Mouse (Mus musculus) embryo, embryonic 11 days (tissue): ENCODE results near the gene Cnot11.

Experiments
- DNase-seq: peaks from one replicate; pipeline ENCODE4 v3.0.0-alpha.2; 2015

The Cnot11 gene

GRCm38 (mm10) chr1:39534831-39535230 lies at the start of gene Cnot11:
Gene Cnot11 (plus strand): TSS chr1:39534992.
- no peak for DNase-seq

DNA sequence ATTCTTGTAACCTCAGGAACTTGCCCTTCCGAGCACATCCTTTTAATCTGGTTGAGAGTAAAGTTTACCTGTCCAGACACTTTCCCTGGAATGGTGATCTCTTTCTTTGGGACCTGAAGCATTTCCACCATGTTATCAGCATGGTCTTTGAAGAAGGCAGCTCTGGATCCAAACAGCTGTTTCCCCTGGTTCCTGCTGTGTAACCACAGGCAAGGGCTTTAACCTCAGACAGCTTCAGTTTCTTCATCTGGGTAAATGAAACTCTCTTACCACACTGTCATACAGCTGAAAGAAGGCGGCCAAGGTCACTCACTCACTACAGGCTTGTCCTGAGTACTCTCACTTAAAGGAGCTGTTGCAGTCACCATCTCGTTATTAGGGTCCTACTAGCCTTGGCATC lies 47.4 kb upstream of the Cnot11 start:
- DNase-seq, result no peak

DNA sequence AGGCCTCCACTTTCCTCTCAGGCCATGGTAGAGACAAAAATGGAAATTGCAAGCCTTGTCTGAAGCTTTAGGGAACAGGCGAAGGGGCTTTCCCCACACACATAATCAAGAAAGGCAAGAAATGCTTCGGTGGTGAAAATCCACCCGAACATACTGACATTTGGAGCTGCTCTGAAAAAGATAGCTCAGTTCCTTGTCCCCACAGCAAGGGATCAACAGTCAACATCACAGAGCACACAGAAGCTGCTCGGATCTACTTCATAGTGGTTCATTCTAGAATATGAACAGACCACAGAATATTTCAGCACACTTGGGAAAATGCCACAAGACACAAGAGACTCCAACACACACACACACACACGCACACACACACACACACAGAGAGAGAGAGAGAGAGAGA lies 41.6 kb upstream of the Cnot11 start:
- no peak for DNase-seq

- no peak for DNase-seq
Measured at GRCm38 (mm10) chr1:39493664-39494063, 41.1 kb upstream of the Cnot11 start.

DNA sequence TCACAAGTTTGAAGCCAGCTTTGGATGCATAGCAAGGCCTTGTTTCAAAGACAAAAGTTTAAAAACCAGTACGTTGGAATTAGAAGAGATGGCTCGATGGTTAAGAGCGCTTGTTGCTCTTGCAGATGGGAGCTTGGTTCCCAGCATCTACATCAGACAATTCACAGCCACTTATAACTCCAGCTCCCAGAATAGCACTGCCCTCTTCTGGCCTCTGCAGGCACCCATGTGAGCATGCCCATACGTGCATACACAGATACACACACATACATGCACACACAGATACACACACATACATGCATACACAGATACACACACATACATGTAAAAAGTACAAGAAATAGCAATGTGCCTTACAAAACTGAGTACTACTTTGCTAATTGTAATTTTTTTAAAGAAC lies 37.8 kb upstream of the Cnot11 start:
- no peak for DNase-seq

DNA sequence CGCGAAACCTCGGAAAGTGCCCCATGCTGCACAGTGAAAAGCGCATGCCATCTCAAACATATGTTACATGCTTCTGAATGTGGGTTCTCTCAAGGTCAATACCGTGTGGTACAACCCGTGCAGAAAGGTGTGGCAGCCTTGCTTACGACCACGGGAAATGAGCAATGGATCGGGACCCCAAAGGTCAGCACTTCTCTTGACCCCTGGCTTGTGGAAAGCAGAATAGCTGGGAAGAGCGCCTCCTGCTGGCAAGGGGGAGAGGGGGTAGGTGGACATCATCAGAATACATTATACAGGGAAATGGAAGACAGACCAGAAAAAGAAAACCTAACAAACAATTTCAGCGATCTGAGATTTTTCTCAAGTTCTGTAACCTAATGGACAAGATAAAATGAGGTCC lies 37.0 kb upstream of the Cnot11 start:
- no peak for DNase-seq

- no peak for DNase-seq
Measured at GRCm38 (mm10) chr1:39499485-39499941, 35.3 kb upstream of the Cnot11 start.

DNA sequence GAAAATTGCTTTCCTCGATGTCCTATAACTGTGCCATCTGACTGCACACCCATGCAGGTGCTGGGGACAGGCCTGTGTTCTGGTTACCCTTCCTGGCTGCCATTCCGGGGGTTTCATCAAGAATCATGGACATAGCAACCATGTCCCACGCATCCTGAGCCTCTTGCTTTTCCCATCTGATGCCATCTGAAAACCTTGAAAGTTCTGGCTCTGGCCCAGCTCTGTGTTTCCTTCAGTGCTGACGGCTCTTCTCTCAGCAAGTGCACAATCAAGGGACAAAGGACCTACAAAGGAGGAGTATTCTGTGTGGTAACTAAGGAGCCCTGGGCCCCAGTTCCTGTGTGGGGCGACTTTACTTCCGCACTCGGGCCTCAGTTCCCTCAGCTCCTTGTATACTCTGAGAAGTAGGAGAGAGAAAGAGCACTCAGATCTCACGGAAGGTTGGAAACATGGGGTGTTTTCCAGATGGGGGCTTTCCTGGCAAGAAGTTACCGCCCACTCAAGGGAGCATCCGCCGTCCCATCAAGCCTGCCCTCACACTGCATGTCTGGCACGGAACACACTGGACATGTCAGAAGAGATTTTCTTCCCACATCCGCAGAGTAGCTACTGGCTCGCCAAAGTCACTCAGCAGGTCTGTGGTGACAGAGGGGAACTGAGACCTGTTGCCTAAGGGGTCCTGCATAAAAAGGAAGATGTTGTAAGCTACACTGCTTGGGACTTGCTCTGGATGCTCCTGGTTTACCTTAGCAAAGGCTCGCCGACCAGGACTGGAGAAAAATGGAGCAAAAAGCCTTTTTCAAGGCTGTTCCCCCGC lies 31.8 kb upstream of the Cnot11 start:
- DNase-seq, result no peak

GRCm38 (mm10) chr1:39504261-39504660 lies 30.5 kb upstream of the Cnot11 start:
- DNase-seq, result peak; percentile 56

DNA sequence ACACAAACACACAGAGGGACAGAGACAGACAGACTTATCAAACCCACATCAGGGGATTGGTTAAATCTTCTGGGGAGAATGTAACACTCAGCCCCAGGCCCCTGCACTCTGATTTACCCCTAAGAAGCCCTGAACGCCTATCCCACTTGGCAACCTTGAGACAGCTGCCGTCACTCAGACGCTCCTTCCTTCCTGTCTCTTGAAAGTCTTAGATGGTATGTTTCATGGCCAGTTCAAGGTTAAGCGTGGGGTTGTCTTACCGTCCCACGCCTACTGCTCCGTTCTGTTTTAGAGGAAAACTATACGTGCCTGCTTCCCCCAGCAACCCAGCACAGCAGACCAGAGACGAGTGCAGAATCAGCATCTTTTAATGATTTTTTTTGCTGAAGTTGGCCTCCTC lies 29.2 kb upstream of the Cnot11 start:
- no peak for DNase-seq

DNA sequence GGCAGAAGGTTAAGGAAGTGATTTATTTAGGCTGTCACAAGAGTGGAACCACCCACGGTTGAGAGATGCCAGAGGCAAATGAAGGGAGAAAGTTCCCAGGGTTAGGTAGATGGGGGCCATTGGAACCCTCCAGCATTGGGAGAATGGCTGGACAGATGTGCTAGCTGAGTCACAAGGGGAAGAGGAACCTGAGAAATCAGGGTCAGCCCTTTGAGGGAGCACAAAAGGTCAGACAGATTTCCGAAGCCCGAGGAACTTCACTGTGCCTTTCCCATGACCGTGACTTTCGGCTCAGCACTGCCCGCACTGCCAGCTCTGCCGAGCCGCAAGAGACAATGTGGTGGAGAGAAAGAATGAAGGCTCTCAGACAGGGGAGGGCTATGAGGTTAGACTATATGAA lies 23.0 kb upstream of the Cnot11 start:
- DNase-seq, result no peak

DNA sequence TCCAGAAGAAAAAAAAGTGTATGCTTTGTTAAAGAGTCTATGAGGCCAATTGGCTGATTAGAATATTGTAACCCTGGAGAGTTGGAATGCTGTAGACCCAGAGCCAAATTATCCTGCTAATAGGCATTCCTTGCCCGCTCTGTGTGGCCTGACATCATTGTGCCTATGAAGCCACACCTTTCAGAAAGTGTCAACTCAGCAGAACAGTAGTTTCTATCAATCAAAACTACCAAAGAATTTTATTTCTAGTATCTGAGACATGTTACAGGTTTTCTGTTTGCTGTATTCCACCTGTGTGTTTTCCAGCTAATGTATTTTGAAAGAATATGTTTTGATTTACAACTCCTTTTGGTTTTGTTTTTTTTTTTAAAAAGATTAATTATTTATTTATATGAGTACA lies 22.6 kb upstream of the Cnot11 start:
- DNase-seq, result no peak

DNA sequence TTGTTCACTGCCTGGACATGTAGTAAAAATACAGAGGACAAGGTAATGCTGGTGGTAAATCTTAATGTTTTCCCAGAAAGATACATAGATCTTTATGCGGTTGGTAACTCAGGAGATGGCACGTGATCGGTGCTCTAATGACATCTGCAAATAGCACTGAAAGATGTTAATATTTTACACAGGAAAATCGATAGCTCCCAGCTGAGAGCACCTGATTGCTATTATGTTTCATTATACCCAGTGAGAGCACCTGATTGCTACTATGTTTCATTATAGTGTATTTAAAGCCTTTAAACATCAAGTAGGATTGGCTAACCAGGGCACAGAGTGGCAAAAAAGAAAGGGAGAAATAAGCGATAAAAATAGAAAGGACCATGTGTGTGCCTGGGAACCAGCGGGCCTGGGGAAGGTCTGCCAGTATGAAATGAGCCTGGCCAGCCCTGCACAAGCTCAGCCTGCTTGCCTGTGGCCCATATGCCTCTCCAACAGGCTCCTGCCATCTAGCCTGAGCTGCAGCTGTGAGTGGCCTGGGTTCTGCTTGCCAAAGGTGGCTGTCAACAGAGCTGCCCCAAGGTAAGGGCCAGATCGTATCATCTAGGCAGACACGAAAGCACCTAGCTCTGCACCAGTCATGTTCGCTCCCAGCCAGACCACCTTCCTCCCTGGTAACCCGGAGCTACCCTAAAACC lies 19.3 kb upstream of the Cnot11 start:
- DNase-seq, result no peak

DNA sequence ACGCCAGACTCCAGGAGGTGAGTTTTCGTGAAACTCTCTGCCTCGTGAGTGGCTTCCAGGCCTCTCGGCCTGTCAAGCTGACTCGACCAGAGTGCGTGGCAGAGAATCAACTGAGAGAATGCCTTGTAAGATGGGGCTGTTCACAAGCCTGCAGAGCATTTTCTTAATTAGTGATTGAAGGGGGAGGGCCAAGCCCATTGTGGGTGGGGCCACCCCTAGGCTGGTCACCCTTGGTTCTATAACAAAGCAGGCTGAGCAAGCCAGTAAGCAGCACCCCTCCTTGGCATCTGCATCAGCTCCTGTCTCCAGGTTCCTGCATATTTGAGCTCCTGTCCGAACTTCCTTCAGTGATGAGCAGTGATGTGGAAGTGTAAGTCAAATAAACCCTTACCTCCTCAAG lies 13.5 kb upstream of the Cnot11 start:
- DNase-seq, result no peak

- peak; percentile 63 for DNase-seq
Measured at GRCm38 (mm10) chr1:39522519-39522918, 12.3 kb upstream of the Cnot11 start.

- no peak for DNase-seq
Measured at GRCm38 (mm10) chr1:39525763-39526162, 9.0 kb upstream of the Cnot11 start.

GRCm38 (mm10) chr1:39526371-39527167 lies 8.2 kb upstream of the Cnot11 start:
- no peak for DNase-seq

- peak; percentile 86 for DNase-seq
Measured at GRCm38 (mm10) chr1:39527432-39527831, 7.4 kb upstream of the Cnot11 start.

- DNase-seq, result no peak
Measured at GRCm38 (mm10) chr1:39528319-39528718, 6.5 kb upstream of the Cnot11 start.

DNA sequence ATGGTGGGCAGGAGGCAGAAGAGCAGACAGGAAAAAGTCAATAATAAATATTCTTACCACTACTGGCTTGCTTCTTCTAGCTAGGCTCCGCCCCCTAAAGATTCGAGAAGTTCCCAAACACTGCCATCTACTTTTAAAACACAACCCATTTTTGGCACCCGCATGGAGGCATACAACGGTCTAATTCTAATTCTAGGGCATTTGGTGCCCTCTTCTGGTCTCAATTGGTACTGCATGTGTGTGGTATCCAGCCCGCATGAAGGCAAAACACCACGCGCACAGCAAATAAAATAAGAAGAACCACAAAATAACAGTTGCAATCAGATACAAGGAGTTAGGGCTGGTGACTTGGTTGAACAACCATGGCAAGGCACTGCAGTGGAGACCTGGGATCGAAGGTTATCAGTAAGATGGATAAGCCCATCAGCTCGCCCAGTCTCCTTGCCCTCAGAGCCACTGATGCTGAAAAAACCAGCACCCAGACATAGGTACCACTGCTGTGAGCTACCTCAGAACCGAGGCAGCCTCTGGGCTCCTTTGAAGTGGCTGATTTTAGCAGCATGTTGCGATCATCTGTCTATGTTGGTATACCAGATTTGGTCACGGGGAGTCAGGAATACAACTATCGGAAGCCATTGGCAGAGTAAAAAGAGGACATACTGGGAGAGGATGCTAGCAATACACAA lies 4.4 kb upstream of the Cnot11 start:
- DNase-seq, result peak; percentile 81

GRCm38 (mm10) chr1:39531036-39531435 lies 3.8 kb upstream of the Cnot11 start:
- no peak for DNase-seq

GRCm38 (mm10) chr1:39533917-39534316 lies 875 bp upstream of the Cnot11 start:
- DNase-seq, result no peak
